In the genomic region with DNA sequence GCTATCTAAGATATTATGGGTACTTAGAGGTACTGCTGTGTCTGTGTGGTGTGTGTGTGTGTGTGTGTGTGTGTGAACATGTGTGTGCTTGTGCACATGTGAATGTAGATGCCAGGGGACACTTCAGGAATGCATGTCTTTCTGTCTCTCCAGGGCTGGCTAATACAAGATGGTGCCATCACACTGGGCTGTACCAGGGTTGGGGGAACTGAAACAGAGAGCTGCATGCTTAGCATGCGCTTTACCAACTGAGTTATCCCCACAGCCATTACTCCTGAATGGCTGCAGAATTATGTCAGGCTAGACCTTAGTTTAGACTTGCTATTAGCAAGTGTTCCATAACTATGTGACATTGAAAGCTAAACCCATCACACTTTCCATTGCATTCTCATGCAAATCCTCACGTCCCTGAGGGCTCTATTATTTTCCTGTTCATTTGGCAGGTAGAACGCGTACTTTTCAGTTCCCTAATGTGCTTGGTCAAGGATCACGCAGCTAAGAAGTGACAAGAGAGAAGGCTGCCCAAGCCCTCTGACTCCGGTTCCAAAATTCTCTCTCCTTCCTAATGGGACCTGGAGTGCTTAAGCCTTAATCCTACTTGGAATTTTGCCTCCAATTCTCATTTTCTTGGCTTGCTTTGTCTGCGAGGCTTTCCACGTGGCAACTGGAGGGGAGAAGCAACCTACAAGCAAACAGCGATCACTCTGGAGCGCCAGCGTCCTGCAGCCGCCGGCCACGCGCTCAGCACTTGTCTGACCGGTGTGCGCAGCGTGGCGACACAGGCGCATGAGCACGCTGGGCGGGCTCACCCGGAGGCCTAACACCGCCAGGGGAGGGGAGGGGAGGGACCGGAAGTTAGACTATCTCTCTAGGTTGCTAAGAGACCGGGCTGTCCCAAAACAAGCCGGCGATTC, we compare ENCODE assay signal across 8 mouse cellular contexts. TPM values are rescaled to one million over a fixed set of nuclear protein-coding genes. Genes with fewer than 3 reads are reported as not detected.
DNase-seq lines count a peak whose midpoint lies in the region; ATAC-seq and TF ChIP-seq lines count a peak whose summit lies in the region.

Gene Ttc25, plus strand, starts transcription at position 776 of the 914 bp plus-strand sequence.

- peak within 1 kb of the TSS; percentile 66 for H3K9ac ChIP-seq in forebrain, embryonic 13.5 days
- peak within 1 kb of the TSS; percentile 45 for H3K9ac ChIP-seq in liver, postnatal 0 days (replicated peaks)
- H3K9ac ChIP-seq in neural tube, embryonic 14.5 days (replicated peaks; ENCODE audit: low read depth, low read length) = peak within 1 kb of the TSS; percentile 63

- H3K4me1 ChIP-seq in forebrain, embryonic 13.5 days = peaks cover 13% of the 10 kb centered on the region
- H3K4me1 ChIP-seq in liver, postnatal 0 days (ENCODE audit: insufficient read depth) = peaks cover 25% of the 10 kb centered on the region
- peaks cover 2% of the 10 kb centered on the region; the same call in 1 of the 2 replicates for H3K4me1 ChIP-seq in neural tube, embryonic 14.5 days (ENCODE audit: control insufficient read depth, insufficient read depth, low read length)

- TF ChIP-seq CTCF in liver, postnatal 0 days (IDR thresholded peaks at IDR 0.05; ENCODE audit: low read depth) = peak; percentile 29

- TF ChIP-seq EP300 in liver, postnatal 0 days (IDR thresholded peaks at IDR 0.05; ENCODE audit: low read depth) = 0 out of 2 replicates have a peak, but pooled peaks have one; percentile 10

- intact Hi-C loops in heart, postnatal 10 days (cut with DNase I) = no loop called here

- H3K27me3 ChIP-seq in forebrain, embryonic 13.5 days = 0 out of 2 replicates have a peak, but pooled peaks cover 3% of the 10 kb centered on the region
- H3K27me3 ChIP-seq in liver, postnatal 0 days (ENCODE audit: insufficient read depth, low read length) = no peaks in the 10 kb centered on the region
- H3K27me3 ChIP-seq in neural tube, embryonic 14.5 days (ENCODE audit: control insufficient read depth, insufficient read depth, low read length) = no peaks in the 10 kb centered on the region

- no peaks in the 10 kb centered on the region for H3K36me3 ChIP-seq in forebrain, embryonic 13.5 days (ENCODE audit: poor library complexity, severe bottlenecking)
- H3K36me3 ChIP-seq in liver, postnatal 0 days (replicated peaks; ENCODE audit: insufficient read depth, low read length) = no peaks in the 10 kb centered on the region
- H3K36me3 ChIP-seq in neural tube, embryonic 14.5 days (ENCODE audit: control insufficient read depth, insufficient read depth, low read length) = no peaks in the 10 kb centered on the region

- no peaks in the 10 kb centered on the region for H3K9me3 ChIP-seq in forebrain, embryonic 13.5 days (replicated peaks)
- H3K9me3 ChIP-seq in liver, postnatal 0 days (ENCODE audit: low read length) = no peaks in the 10 kb centered on the region
- H3K9me3 ChIP-seq in neural tube, embryonic 14.5 days (ENCODE audit: control insufficient read depth, low read length) = no peaks in the 10 kb centered on the region

- DNase-seq in brain, adult 2 months (ENCODE audit: low read depth, low spot score) = peak; percentile 94
- DNase-seq in heart, postnatal 10 days = peak; percentile 92 to 93
- peak; percentile 85 for DNase-seq in large intestine, adult 2 months (ENCODE audit: low read depth, low spot score)
- peak; percentile 92 for DNase-seq in liver, postnatal 0 days
- DNase-seq in testis, postnatal 10 days (ENCODE audit: low spot score) = peak; percentile 88

- H3K4me2 ChIP-seq in forebrain, embryonic 13.5 days = peak within 1 kb of the TSS; percentile 76
- peak within 1 kb of the TSS; percentile 69 for H3K4me2 ChIP-seq in liver, postnatal 0 days (ENCODE audit: low read depth, low read length)
- peak within 1 kb of the TSS; percentile 75 for H3K4me2 ChIP-seq in neural tube, embryonic 14.5 days (ENCODE audit: low read depth, low read length)

- H3K4me3 ChIP-seq in forebrain, embryonic 13.5 days = peak within 1 kb of the TSS; percentile 46
- peak within 1 kb of the TSS; percentile 48 for H3K4me3 ChIP-seq in liver, postnatal 0 days (ENCODE audit: low read depth, low read length)
- peak within 1 kb of the TSS; percentile 40 for H3K4me3 ChIP-seq in neural tube, embryonic 14.5 days (ENCODE audit: low read depth, low read length)

- 4% methylated on average over 28 of the region's 28 CpGs for WGBS in forebrain, embryonic 13.5 days
- WGBS in large intestine, adult 2 months = 4% methylated on average over 28 of the region's 28 CpGs
- 5% methylated on average over 28 of the region's 28 CpGs for WGBS in liver, postnatal 0 days (ENCODE audit: insufficient replicate concordance)
- 4% methylated on average over 28 of the region's 28 CpGs for WGBS in neural tube, embryonic 14.5 days

- H3K27ac ChIP-seq in forebrain, embryonic 13.5 days = peak within 1 kb of the TSS; percentile 59; the same call in 1 of the 2 replicates
- peak within 1 kb of the TSS; percentile 80 for H3K27ac ChIP-seq in liver, postnatal 0 days (ENCODE audit: low read depth)
- H3K27ac ChIP-seq in neural tube, embryonic 14.5 days (ENCODE audit: low read depth, low read length) = peak within 1 kb of the TSS; percentile 69

- peak; percentile 97 for ATAC-seq in CD4-positive, CD25-positive, alpha-beta regulatory T cell, adult 4 months
- peak; percentile 96 for ATAC-seq in forebrain, embryonic 13.5 days
- ATAC-seq in liver, postnatal 0 days = peak; percentile 99
- ATAC-seq in neural tube, embryonic 14.5 days (ENCODE audit: low read depth) = peak; percentile 98

RNA-seq across cellular contexts. Expression of gene Ttc25, which starts in this region (rescaled TPM):
- under 1 TPM in 1 of 2 experiments, not detected in 1; 0.24 TPM for polyA plus RNA-seq in CD4-positive, CD25-positive, alpha-beta regulatory T cell, adult 4 months (2017; shearing (Covaris generic))
- 1.6 and 1.9 TPM in 2 replicates for polyA plus RNA-seq in forebrain, embryonic 13.5 days (2015; fragmentation: Nextera tagmentation; extraction: Ambion mirVana)
- under 1 TPM; 0.17 to 0.38 TPM for total RNA-seq in heart, postnatal 10 days (2021)
- polyA plus RNA-seq in large intestine, adult 2 months (2012; rRNA removed) = 0.12 TPM in 1 of 2 replicates, not detected in the other
- polyA plus RNA-seq in liver, postnatal 0 days (2015; fragmentation: Nextera tagmentation; extraction: Ambion mirVana) = 0.11 and 0.22 TPM in 2 replicates
- 1.7 and 2.2 TPM in 2 replicates for polyA plus RNA-seq in neural tube, embryonic 14.5 days (2014; fragmentation: Nextera tagmentation; extraction: Ambion mirVana)

Comparison
In these comparisons a context has a peak if more than half of its experiments do, and no peak if none do; other contexts are left out.
1. Peak in every context shown above with its lines: DNase-seq, ATAC-seq, H3K4me3 ChIP-seq and H3K27ac ChIP-seq.
2. Peak in ATAC-seq in CD4-positive, CD25-positive, alpha-beta regulatory T cell, adult 4 months; RNA of the gene not detected or under 1 TPM.
3. Peak in DNase-seq in heart, postnatal 10 days; RNA of the gene not detected or under 1 TPM.
4. Peak in DNase-seq in large intestine, adult 2 months; RNA of the gene not detected or under 1 TPM.
5. Peak in DNase-seq, ATAC-seq, H3K4me3 ChIP-seq, H3K27ac ChIP-seq, H3K9ac ChIP-seq and H3K4me2 ChIP-seq in liver, postnatal 0 days; RNA of the gene not detected or under 1 TPM.